Comparison of ENCODE assay signal across 28 mouse cellular contexts in the genomic region with DNA sequence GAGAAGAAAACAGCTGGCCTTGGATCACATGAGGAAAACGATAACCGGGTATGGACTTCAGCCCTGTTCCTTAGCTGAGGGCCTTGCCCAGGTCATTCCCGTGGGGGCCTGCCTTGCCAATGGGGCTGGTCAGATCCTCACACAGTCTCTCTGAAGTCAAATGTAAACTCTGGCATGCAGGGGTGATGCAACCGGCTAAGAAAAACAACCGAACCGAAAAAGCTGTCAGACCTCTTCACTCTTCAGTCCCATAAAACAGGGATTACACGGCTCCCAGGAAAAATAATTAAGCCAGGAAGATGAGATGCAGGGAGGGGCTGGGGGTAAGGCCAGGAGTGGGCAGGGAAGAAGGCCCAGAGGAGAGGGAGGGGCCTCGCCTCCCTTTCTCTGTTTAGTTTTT. TPM values are rescaled to one million over a fixed set of nuclear protein-coding genes. Genes with fewer than 3 reads are reported as not detected.
A peak's percentile ranks its signal among the peaks of the same experiment; 100 is the strongest.
DNase-seq lines count a peak whose midpoint lies in the region; ATAC-seq and TF ChIP-seq lines count a peak whose summit lies in the region.
"Had no signal": no experiment of that assay in that cellular context is flagged by ENCODE, and none has a peak within 500 bp of the region (broad histone marks: within the 10 kb centered on the region; RNA-seq: fewer than 3 reads in every experiment).

No protein-coding gene starts in this region.

- no peaks in the 10 kb centered on the region for H3K79me2 ChIP-seq in myocyte (ENCODE audit: control insufficient read depth, insufficient read depth)

- H3K4me3 ChIP-seq in lung, postnatal 0 days (ENCODE audit: low read depth, low read length), result no peak overlapping the region
- no peak overlapping the region for H3K4me3 ChIP-seq in intestine, embryonic 15.5 days (replicated peaks)
- H3K4me3 ChIP-seq in myocyte, result no peak overlapping the region
- no peak overlapping the region for H3K4me3 ChIP-seq in hindbrain, embryonic 10.5 days
- H3K4me3 ChIP-seq: embryonic facial prominence, embryonic 13.5 days; forebrain, embryonic 12.5 days; heart, embryonic 12.5 days; hindbrain, embryonic 15.5 days; neural tube, embryonic 13.5 days had no signal

- no peak for TF ChIP-seq POLR2A in myocyte (IDR thresholded peaks at IDR 0.05; ENCODE audit: insufficient read length, low read depth)

- no peaks in the 10 kb centered on the region for H3K4me1 ChIP-seq in lung, postnatal 0 days (ENCODE audit: insufficient read depth, low read depth, low read length)
- H3K4me1 ChIP-seq in intestine, embryonic 15.5 days (replicated peaks), result peaks cover 23% of the 10 kb centered on the region
- peaks cover 21% of the 10 kb centered on the region for H3K4me1 ChIP-seq in hindbrain, embryonic 10.5 days (replicated peaks)
- H3K4me1 ChIP-seq: heart, embryonic 12.5 days; hindbrain, embryonic 15.5 days; neural tube, embryonic 13.5 days had no signal

- no peak overlapping the region for H3K9ac ChIP-seq in lung, postnatal 0 days (replicated peaks; ENCODE audit: low read depth)
- H3K9ac ChIP-seq in intestine, embryonic 15.5 days, result no peak overlapping the region
- H3K9ac ChIP-seq: embryonic facial prominence, embryonic 13.5 days; forebrain, embryonic 12.5 days; heart, embryonic 12.5 days; hindbrain, embryonic 15.5 days; neural tube, embryonic 13.5 days had no signal

- 13% methylated on average over 8 of the region's 8 CpGs for WGBS in lung, postnatal 0 days
- 18% methylated on average over 8 of the region's 8 CpGs for WGBS in intestine, embryonic 15.5 days
- WGBS in hindbrain, embryonic 10.5 days, result 62% methylated on average over 8 of the region's 8 CpGs

- DNase-seq in adrenal gland, postnatal 25 days, result peak; percentile 42
- no peak for DNase-seq in adrenal gland, adult 8-10 months
- DNase-seq in lung, postnatal 0 days (ENCODE audit: low spot score), result peak; percentile 45
- DNase-seq in lung, postnatal 4 days, result no peak
- no peak for DNase-seq in T-cell, adult 2 months (ENCODE audit: low spot score)
- no peak for DNase-seq in hindbrain, embryonic 10.5 days (ENCODE audit: low spot score)
- DNase-seq: B cell, adult 2 months; cerebellum, adult 18-20 months; layer of hippocampus, postnatal 36 days; lung, adult 2 months; right cerebral cortex, postnatal 4 days had no signal

- H3ac ChIP-seq in myocyte (ENCODE audit: control insufficient read depth, insufficient read length), result no peak overlapping the region

- no peak for TF ChIP-seq CTCF in lung, postnatal 0 days (IDR thresholded peaks at IDR 0.05)

- H3K36me3 ChIP-seq in lung, postnatal 0 days (ENCODE audit: insufficient read depth, low read length), result no peaks in the 10 kb centered on the region
- no peaks in the 10 kb centered on the region for H3K36me3 ChIP-seq in intestine, embryonic 15.5 days
- no peaks in the 10 kb centered on the region for H3K36me3 ChIP-seq in myocyte (ENCODE audit: control insufficient read depth, insufficient read depth)
- H3K36me3 ChIP-seq in hindbrain, embryonic 10.5 days, result no peaks in the 10 kb centered on the region
- H3K36me3 ChIP-seq: embryonic facial prominence, embryonic 13.5 days; forebrain, embryonic 12.5 days; heart, embryonic 12.5 days; hindbrain, embryonic 15.5 days; neural tube, embryonic 13.5 days had no signal

- TF ChIP-seq EP300 in lung, postnatal 0 days (IDR thresholded peaks at IDR 0.05), result no peak

- H3K27me3 ChIP-seq in lung, postnatal 0 days (replicated peaks; ENCODE audit: insufficient read depth, low read length), result no peaks in the 10 kb centered on the region
- no peaks in the 10 kb centered on the region for H3K27me3 ChIP-seq in intestine, embryonic 15.5 days (replicated peaks)
- H3K27me3 ChIP-seq in myocyte (ENCODE audit: control insufficient read depth, insufficient read depth, insufficient read length), result no peaks in the 10 kb centered on the region
- H3K27me3 ChIP-seq in hindbrain, embryonic 10.5 days (ENCODE audit: insufficient read depth, poor library complexity, severe bottlenecking), result 0 out of 2 replicates have a peak, but pooled peaks cover 5% of the 10 kb centered on the region
- H3K27me3 ChIP-seq: embryonic facial prominence, embryonic 13.5 days; forebrain, embryonic 12.5 days; hindbrain, embryonic 15.5 days; neural tube, embryonic 13.5 days had no signal

- H3K9me3 ChIP-seq in lung, postnatal 0 days (ENCODE audit: low read length), result no peaks in the 10 kb centered on the region
- no peaks in the 10 kb centered on the region for H3K9me3 ChIP-seq in intestine, embryonic 15.5 days
- H3K9me3 ChIP-seq in hindbrain, embryonic 10.5 days, result no peaks in the 10 kb centered on the region
- H3K9me3 ChIP-seq: embryonic facial prominence, embryonic 13.5 days; forebrain, embryonic 12.5 days; heart, embryonic 12.5 days; hindbrain, embryonic 15.5 days; neural tube, embryonic 13.5 days had no signal

- ATAC-seq in lung, postnatal 0 days, result 0 out of 2 replicates have a peak, but pooled peaks have one; percentile 9
- ATAC-seq in intestine, embryonic 15.5 days, result peak; percentile 73

- H3K27ac ChIP-seq in lung, postnatal 0 days (ENCODE audit: low read length), result no peak overlapping the region
- H3K27ac ChIP-seq in intestine, embryonic 15.5 days, result peak overlapping the region; percentile 67
- H3K27ac ChIP-seq in hindbrain, embryonic 10.5 days, result no peak overlapping the region
- H3K27ac ChIP-seq: embryonic facial prominence, embryonic 13.5 days; forebrain, embryonic 12.5 days; hindbrain, embryonic 15.5 days; macrophage; neural tube, embryonic 13.5 days had no signal

- H3K4me2 ChIP-seq in lung, postnatal 0 days (replicated peaks; ENCODE audit: low read depth, low read length), result no peak overlapping the region
- 0 out of 2 replicates have a peak overlapping the region, but pooled peaks have one; percentile 19 for H3K4me2 ChIP-seq in intestine, embryonic 15.5 days (replicated peaks)
- H3K4me2 ChIP-seq in myocyte (ENCODE audit: low read depth), result peak overlapping the region; percentile 74
- H3K4me2 ChIP-seq: embryonic facial prominence, embryonic 13.5 days; forebrain, embryonic 12.5 days; heart, embryonic 12.5 days; hindbrain, embryonic 15.5 days; liver, embryonic 11.5 days; midbrain, embryonic 11.5 days; neural tube, embryonic 13.5 days had no signal

TF ChIP-seq in myocyte, 11 proteins besides CTCF, POLR2A, EP300 and RAD21:
- TF ChIP-seq MYOD1 (IDR thresholded peaks at IDR 0.05; ENCODE audit: control insufficient read depth in 1 of 3, insufficient read length in 2 of 3, low read depth in 2 of 3) (peak in 1 of 3 experiments; percentile 33), CEBPB (IDR thresholded peaks at IDR 0.05; ENCODE audit: insufficient read depth, poor library complexity, severe bottlenecking) (peak; percentile 92), MAX (IDR thresholded peaks at IDR 0.05; ENCODE audit: low read depth) (no peak)

RNA-seq across cellular contexts. Expression of a gene that starts 20.8 kb away (rescaled TPM):
- total RNA-seq in adrenal gland, postnatal 25 days (2021), result 27.3 and 45.5 TPM in 2 replicates
- 10 to 100 TPM; 45.1 to 60.9 (median 53.0) TPM for total RNA-seq in adrenal gland, adult 8-10 months (2022)
- 35.6 and 37.5 TPM in 2 replicates for polyA plus RNA-seq in lung, postnatal 0 days (2015; fragmentation: Nextera tagmentation; extraction: Ambion mirVana)
- 33.5 and 34.6 TPM in 2 replicates for polyA plus RNA-seq in intestine, embryonic 15.5 days (2015; fragmentation: Nextera tagmentation; extraction: Ambion mirVana)
- 24.8 TPM for polyA plus RNA-seq in myocyte (2012; fragmentation: generic; extraction: Trizol)
- 59.1 and 76.7 TPM in 2 replicates for polyA plus RNA-seq in hindbrain, embryonic 10.5 days (2016; fragmentation: Nextera tagmentation; extraction: Ambion mirVana)

RNA-seq across cellular contexts. Expression of a gene that starts 22.3 kb away (rescaled TPM):
- total RNA-seq in adrenal gland, postnatal 25 days (2021), result 0.36 and 0.86 TPM in 2 replicates
- under 1 TPM; 0.20 to 0.77 (median 0.31) TPM for total RNA-seq in adrenal gland, adult 8-10 months (2022)
- not detected in 2 replicates for polyA plus RNA-seq in lung, postnatal 0 days (2015; fragmentation: Nextera tagmentation; extraction: Ambion mirVana)
- not detected in 2 replicates for polyA plus RNA-seq in intestine, embryonic 15.5 days (2015; fragmentation: Nextera tagmentation; extraction: Ambion mirVana)
- polyA plus RNA-seq in myocyte (2012; fragmentation: generic; extraction: Trizol), result 0.01 TPM
- polyA plus RNA-seq in hindbrain, embryonic 10.5 days (2016; fragmentation: Nextera tagmentation; extraction: Ambion mirVana), result not detected in 2 replicates
- total RNA-seq: common myeloid progenitor, adult 5-6 weeks; heart, postnatal 25 days; layer of hippocampus, postnatal 36 days; left cerebral cortex, postnatal 36 days; monocyte, adult 5-6 weeks had no signal
- polyA plus RNA-seq: forebrain, embryonic 12.5 days; frontal cortex, adult 2 months; gonadal fat pad, adult 2 months; heart, embryonic 12.5 days; hindbrain, embryonic 15.5 days; large intestine, adult 2 months; liver, embryonic 11.5 days; macrophage; midbrain, embryonic 11.5 days; neural tube, embryonic 13.5 days had no signal

RNA-seq across cellular contexts. Expression of a gene that starts 35.9 kb away (rescaled TPM):
- 57.0 and 63.2 TPM in 2 replicates for total RNA-seq in adrenal gland, postnatal 25 days (2021)
- total RNA-seq in adrenal gland, adult 8-10 months (2022), result 10 to 100 TPM; 83.3 to 84.7 (median 83.9) TPM
- polyA plus RNA-seq in lung, postnatal 0 days (2015; fragmentation: Nextera tagmentation; extraction: Ambion mirVana), result 47.2 and 49.2 TPM in 2 replicates
- polyA plus RNA-seq in intestine, embryonic 15.5 days (2015; fragmentation: Nextera tagmentation; extraction: Ambion mirVana), result 78.6 and 85.0 TPM in 2 replicates
- 50.2 TPM for polyA plus RNA-seq in myocyte (2012; fragmentation: generic; extraction: Trizol)
- polyA plus RNA-seq in hindbrain, embryonic 10.5 days (2016; fragmentation: Nextera tagmentation; extraction: Ambion mirVana), result 74.6 and 82.9 TPM in 2 replicates

RNA-seq across cellular contexts. Expression of a gene that starts 41.3 kb away (rescaled TPM):
- 20.9 and 23.2 TPM in 2 replicates for total RNA-seq in adrenal gland, postnatal 25 days (2021)
- total RNA-seq in adrenal gland, adult 8-10 months (2022), result 10 to 100 TPM; 23.4 to 54.0 (median 37.5) TPM
- 12.2 and 12.7 TPM in 2 replicates for polyA plus RNA-seq in lung, postnatal 0 days (2015; fragmentation: Nextera tagmentation; extraction: Ambion mirVana)
- 23.1 and 29.0 TPM in 2 replicates for polyA plus RNA-seq in intestine, embryonic 15.5 days (2015; fragmentation: Nextera tagmentation; extraction: Ambion mirVana)
- polyA plus RNA-seq in myocyte (2012; fragmentation: generic; extraction: Trizol), result 1.7 TPM
- polyA plus RNA-seq in hindbrain, embryonic 10.5 days (2016; fragmentation: Nextera tagmentation; extraction: Ambion mirVana), result 2.5 and 3.1 TPM in 2 replicates

RNA-seq across cellular contexts. Expression of a gene that starts 57.9 kb away (rescaled TPM):
- total RNA-seq in adrenal gland, postnatal 25 days (2021), result not detected in 2 replicates
- not detected for total RNA-seq in adrenal gland, adult 8-10 months (2022)
- 0.43 and 0.51 TPM in 2 replicates for polyA plus RNA-seq in lung, postnatal 0 days (2015; fragmentation: Nextera tagmentation; extraction: Ambion mirVana)
- 1.3 and 2.5 TPM in 2 replicates for polyA plus RNA-seq in intestine, embryonic 15.5 days (2015; fragmentation: Nextera tagmentation; extraction: Ambion mirVana)
- 0.01 TPM for polyA plus RNA-seq in myocyte (2012; fragmentation: generic; extraction: Trizol)
- polyA plus RNA-seq in hindbrain, embryonic 10.5 days (2016; fragmentation: Nextera tagmentation; extraction: Ambion mirVana), result not detected in 2 replicates
- total RNA-seq: common myeloid progenitor, adult 5-6 weeks; heart, postnatal 25 days; layer of hippocampus, postnatal 36 days; left cerebral cortex, postnatal 36 days; monocyte, adult 5-6 weeks had no signal
- polyA plus RNA-seq: embryonic facial prominence, embryonic 13.5 days; forebrain, embryonic 12.5 days; frontal cortex, adult 2 months; heart, embryonic 12.5 days; hindbrain, embryonic 15.5 days; liver, embryonic 11.5 days; midbrain, embryonic 11.5 days; neural tube, embryonic 13.5 days had no signal

Comparison
In these comparisons a context has a peak if more than half of its experiments do, and no peak if none do; other contexts are left out.
1. DNase-seq: peak in adrenal gland, postnatal 25 days (single experiment) and lung, postnatal 0 days (single experiment); none in adrenal gland, adult 8-10 months (single experiment), lung, postnatal 4 days (0 of 2), T-cell, adult 2 months (single experiment) and hindbrain, embryonic 10.5 days (single experiment).